Mouse (Mus musculus) CH12.LX (cell line): Measurements from ENCODE around the gene Ablim2. TPM values are rescaled to one million over a fixed set of nuclear protein-coding genes. Genes with fewer than 3 reads are reported as not detected.

Experiments used
- DNase-seq: peaks from one replicate; pipeline ENCODE4 v3.0.0-alpha.2; 2013; ENCODE audit errors: extremely low read depth
- H3K27ac ChIP-seq: 2 replicates; pipeline ENCODE4 v1.5.1; 2012; ENCODE audit warnings: low read depth, mild to moderate bottlenecking, control low read depth, moderate library complexity; ENCODE audit not compliant: insufficient read depth
- H3K27me3 ChIP-seq: replicated peaks from 2 replicates; pipeline ENCODE3; 2012; ENCODE audit warnings: inconsistent platforms
- H3K36me3 ChIP-seq, 2 experiments: replicated peaks in 1 of 2; 2 replicates each; pipeline versions ENCODE3 to v1.6.1; 2012; ENCODE audit warnings: inconsistent platforms in 1 of 2, low read length in 1 of 2, mild to moderate bottlenecking in 1 of 2, mixed read lengths in 1 of 2, moderate library complexity in 1 of 2; ENCODE audit not compliant: control insufficient read depth in 1 of 2, insufficient read depth in 1 of 2
- H3K4me1 ChIP-seq, 2 experiments: 2 replicates each; pipeline ENCODE4 v1.6.1; 2012; ENCODE audit warnings: inconsistent platforms in 1 of 2, moderate library complexity in 1 of 2; ENCODE audit not compliant: insufficient read depth in 2 of 2, control insufficient read depth in 1 of 2
- H3K4me2 ChIP-seq: 2 replicates; pipeline ENCODE4 v1.6.1; 2012; ENCODE audit warnings: low read depth, mild to moderate bottlenecking, control low read depth; ENCODE audit not compliant: poor library complexity, insufficient read depth, severe bottlenecking
- H3K4me3 ChIP-seq, 3 experiments: fragments of 150-350 bp in 1 of 3; sonication (generic) in 1 of 3; replicated peaks in 1 of 3; 2 replicates each; pipeline versions ENCODE3 to v1.5.1; 2011 to 2012; ENCODE audit warnings: low read depth in 2 of 3, low read length in 2 of 3, mild to moderate bottlenecking in 2 of 3, moderate library complexity in 2 of 3, control low read depth in 1 of 3, improper control_type of control experiment in 1 of 3, inconsistent platforms in 1 of 3, mixed read lengths in 1 of 3; ENCODE audit not compliant: poor library complexity in 1 of 3
- H3K79me2 ChIP-seq: replicated peaks from 2 replicates; pipeline ENCODE4 v1.6.1; 2012; ENCODE audit warnings: mild to moderate bottlenecking, moderate library complexity; ENCODE audit not compliant: control insufficient read depth, poor library complexity, insufficient read depth, severe bottlenecking; ENCODE audit errors: extremely low read depth
- H3K9ac ChIP-seq: 2 replicates; pipeline ENCODE4 v1.6.1; 2012; ENCODE audit warnings: low read depth, mild to moderate bottlenecking, control low read depth, moderate library complexity; ENCODE audit not compliant: insufficient read depth
- H3K9me3 ChIP-seq: replicated peaks from 2 replicates; pipeline ENCODE3; 2012; ENCODE audit warnings: low read length, inconsistent platforms, mixed read lengths
- BHLHE40 ChIP-seq: IDR thresholded peaks from 2 replicates; pipeline ENCODE4 v1.6.1; 2011; ENCODE audit warnings: mild to moderate bottlenecking, low read depth, low read length, improper control_type of control experiment
- CHD1 ChIP-seq: IDR thresholded peaks from 2 replicates; pipeline ENCODE4 v1.6.1; 2012; ENCODE audit warnings: low read depth, low read length, improper control_type of control experiment, inconsistent platforms
- CTCF ChIP-seq, 2 experiments: IDR thresholded peaks in 1 of 2; conservative IDR thresholded peaks in 1 of 2; 2 replicates each; pipeline ENCODE4 v1.5.1; 2011 to 2012; ENCODE audit warnings: low read depth in 2 of 2, low read length in 2 of 2, improper control_type of control experiment in 1 of 2, inconsistent platforms in 1 of 2, mild to moderate bottlenecking in 1 of 2, moderate library complexity in 1 of 2
- ELF1 ChIP-seq: IDR thresholded peaks from 2 replicates; pipeline ENCODE4 v1.6.1; 2014; ENCODE audit warnings: low read depth, mild to moderate bottlenecking, inconsistent platforms, low read length, improper control_type of control experiment
- EP300 ChIP-seq: IDR thresholded peaks from 2 replicates; pipeline ENCODE4 v1.6.1; 2011; ENCODE audit warnings: low read length, improper control_type of control experiment
- ETS1 ChIP-seq: conservative IDR thresholded peaks from 2 replicates; pipeline ENCODE4 v1.6.1; 2012; ENCODE audit warnings: low read depth, mild to moderate bottlenecking, inconsistent platforms, low read length, improper control_type of control experiment, moderate library complexity
- HCFC1 ChIP-seq: IDR thresholded peaks from 2 replicates; pipeline ENCODE4 v1.6.1; 2012; ENCODE audit warnings: low read depth, mild to moderate bottlenecking, inconsistent platforms, low read length, improper control_type of control experiment
- IRF4 ChIP-seq: IDR thresholded peaks from 2 replicates; pipeline ENCODE4 v1.6.1; 2014; ENCODE audit warnings: low read depth, mild to moderate bottlenecking, inconsistent platforms, low read length, improper control_type of control experiment
- MAFK ChIP-seq: IDR thresholded peaks from 2 replicates; pipeline ENCODE4 v1.6.1; 2011; ENCODE audit warnings: low read length, improper control_type of control experiment; ENCODE audit not compliant: insufficient replicate concordance
- MAX ChIP-seq: IDR thresholded peaks from 2 replicates; pipeline ENCODE4 v1.6.1; 2011; ENCODE audit warnings: low read length, improper control_type of control experiment
- MAZ ChIP-seq: IDR thresholded peaks from 2 replicates; pipeline ENCODE4 v1.6.1; 2012; ENCODE audit warnings: low read depth, mild to moderate bottlenecking, inconsistent platforms, low read length, improper control_type of control experiment, moderate library complexity
- MEF2A ChIP-seq: IDR thresholded peaks from 2 replicates; pipeline ENCODE4 v1.6.1; 2014; ENCODE audit warnings: low read depth, mild to moderate bottlenecking, inconsistent platforms, low read length, improper control_type of control experiment, borderline replicate concordance
- MXI1 ChIP-seq: IDR thresholded peaks from 2 replicates; pipeline ENCODE4 v1.6.1; 2011; ENCODE audit warnings: mild to moderate bottlenecking, low read depth, low read length, improper control_type of control experiment
- MYC ChIP-seq: IDR thresholded peaks from 2 replicates; pipeline ENCODE4 v1.6.1; 2011; ENCODE audit warnings: low read depth, mild to moderate bottlenecking, improper control_type of control experiment, low read length
- NELFE ChIP-seq: IDR thresholded peaks from 2 replicates; pipeline ENCODE4 v1.6.1; 2011; ENCODE audit warnings: low read depth, low read length, improper control_type of control experiment
- NRF1 ChIP-seq: IDR thresholded peaks from 2 replicates; pipeline ENCODE4 v1.6.1; 2014; ENCODE audit warnings: low read depth, mild to moderate bottlenecking, inconsistent platforms, low read length, improper control_type of control experiment, moderate library complexity
- POLR2A ChIP-seq: IDR thresholded peaks from 2 replicates; pipeline ENCODE4 v1.6.1; 2011; ENCODE audit warnings: low read depth, mild to moderate bottlenecking, improper control_type of control experiment, low read length
- POLR2AphosphoS2 ChIP-seq: IDR thresholded peaks from 2 replicates; pipeline ENCODE4 v1.6.1; 2011; ENCODE audit warnings: low read depth, low read length, improper control_type of control experiment
- RAD21 ChIP-seq: IDR thresholded peaks from 2 replicates; pipeline ENCODE4 v1.6.1; 2011; ENCODE audit warnings: low read depth, mild to moderate bottlenecking, low read length, improper control_type of control experiment, moderate library complexity
- SIN3A ChIP-seq: IDR thresholded peaks from 2 replicates; pipeline ENCODE4 v1.6.1; 2012; ENCODE audit warnings: low read length, improper control_type of control experiment, inconsistent platforms
- SMC3 ChIP-seq: IDR thresholded peaks from 2 replicates; pipeline ENCODE4 v1.6.1; 2011; ENCODE audit warnings: low read depth, low read length, improper control_type of control experiment
- TCF12 ChIP-seq: IDR thresholded peaks from 2 replicates; pipeline ENCODE4 v1.6.1; 2014; ENCODE audit warnings: low read depth, mild to moderate bottlenecking, inconsistent platforms, low read length, improper control_type of control experiment
- UBTF ChIP-seq: IDR thresholded peaks from 2 replicates; pipeline ENCODE4 v1.6.1; 2012; ENCODE audit warnings: low read depth, mild to moderate bottlenecking, inconsistent platforms, low read length, improper control_type of control experiment, moderate library complexity
- USF2 ChIP-seq: conservative IDR thresholded peaks from 2 replicates; pipeline ENCODE4 v1.6.1; 2011; ENCODE audit warnings: low read depth, low read length, improper control_type of control experiment
- ZC3H11A ChIP-seq: IDR thresholded peaks from 2 replicates; pipeline ENCODE4 v1.6.1; 2012; ENCODE audit warnings: low read depth, mild to moderate bottlenecking, inconsistent platforms, low read length, improper control_type of control experiment
- ZNF384 ChIP-seq: IDR thresholded peaks from 2 replicates; pipeline ENCODE4 v1.6.1; 2012; ENCODE audit warnings: low read depth, low read length, improper control_type of control experiment, inconsistent platforms
- dilution Hi-C: fragments of 300-500 bp; cut with MboI; formaldehyde crosslinking; loops from 2 replicates; pipeline ENCODE4 v1.14.3; 2020; ENCODE audit warnings: low sequenced_read_pairs; ENCODE audit not compliant: extremely low pct_unique_long_range_greater_than_20kb, extremely low pct_ligation_motif_present
- in situ Hi-C: fragments of 300-500 bp; cut with MboI; formaldehyde crosslinking; loops from 3 replicates; pipeline ENCODE4 v1.14.3; 2019; ENCODE audit warnings: low sequenced_read_pairs, low pct_ligation_motif_present, low pct_unique_long_range_greater_than_20kb, mixed read lengths
- polyA plus RNA-seq: library from polyadenylated mRNA; unstranded; fragments of >175 nt; gene quantifications from 2 replicates; pipeline ENCODE4 v1.2.1, GENCODE M21; 2012; ENCODE audit warnings: low read depth; ENCODE audit not compliant: insufficient read length
- total RNA-seq, 2 experiments: library from RNA; depleted of rRNA; stranded (reverse); fragments of 300-350 nt in 1 of 2; fragments of >200 nt in 1 of 2; gene quantifications; 2 replicates each; pipeline ENCODE4 v1.2.3; 2012 to 2014

Ablim2 gene
- total and polyA plus RNA-seq, 3 experiments = 4.4 to 12.2 (median 11.0) TPM

GRCm38 (mm10) chr5:35762388-35762787 lies 4.7 kb downstream of the Ablim2 start:
- in situ Hi-C loops = no loop called here
- no peaks in the 10 kb centered on the region for H3K9me3 ChIP-seq
- H3K4me1 ChIP-seq = peaks cover 0 to 23% of the 10 kb centered on the region in 2 experiments; a peak in 3 of 4 replicates
- TF ChIP-seq MEF2A (no peak), ETS1 (no peak), RAD21 (no peak), TCF12 (no peak), HCFC1 (no peak), MYC (no peak), MAFK (no peak), MAZ (no peak), NRF1 (no peak), POLR2AphosphoS2 (no peak), UBTF (no peak), BHLHE40 (no peak), MAX (no peak), POLR2A (no peak), EP300 (no peak), SMC3 (no peak)
- no peak for DNase-seq
- peaks cover 97% of the 10 kb centered on the region for H3K27me3 ChIP-seq
- no peak overlapping the region for H3K4me2 ChIP-seq
- no peak overlapping the region for H3K27ac ChIP-seq
- no peak overlapping the region for H3K4me3 ChIP-seq
- dilution Hi-C loops = no loop called here
- no peaks in the 10 kb centered on the region for H3K36me3 ChIP-seq
- no peaks in the 10 kb centered on the region for H3K79me2 ChIP-seq
- H3K9ac ChIP-seq = no peak overlapping the region

GRCm38 (mm10) chr5:35762850-35763249 lies 5.2 kb downstream of the Ablim2 start:
- dilution Hi-C loops = no loop called here
- H3K4me2 ChIP-seq = no peak overlapping the region
- in situ Hi-C loops = no loop called here

More at GRCm38 (mm10) chr5:35762850-35763249, 5.2 kb downstream of the Ablim2 start:
- no peaks in the 10 kb centered on the region for H3K36me3 ChIP-seq
- H3K27ac ChIP-seq = no peak overlapping the region
- no peak overlapping the region for H3K9ac ChIP-seq
- peaks cover 95% of the 10 kb centered on the region for H3K27me3 ChIP-seq
- no peak for DNase-seq
- H3K4me1 ChIP-seq = peaks cover 0 to 19% of the 10 kb centered on the region in 2 experiments; a peak in 3 of 4 replicates
- no peak overlapping the region for H3K4me3 ChIP-seq
- H3K79me2 ChIP-seq = no peaks in the 10 kb centered on the region
- H3K9me3 ChIP-seq = no peaks in the 10 kb centered on the region
- TF ChIP-seq IRF4 = no peak
- no peak for TF ChIP-seq MEF2A
- TF ChIP-seq SIN3A = no peak
- no peak for TF ChIP-seq ZNF384
- no peak for TF ChIP-seq CTCF (conservative IDR thresholded peaks at IDR 0.05 in 1 of 2, IDR thresholded peaks at IDR 0.05 in 1 of 2; ENCODE audit: low read depth in 2 of 2, low read length in 2 of 2)
- TF ChIP-seq HCFC1 = no peak
- TF ChIP-seq CHD1 = no peak
- TF ChIP-seq ELF1 = no peak
- TF ChIP-seq USF2 = no peak
- no peak for TF ChIP-seq MXI1
- TF ChIP-seq ZC3H11A = no peak
- no peak for TF ChIP-seq NELFE
- TF ChIP-seq, all 38 proteins: peak for 0
